In genomic region chr10:85953401-85953800, GRCm38 (mm10) we compare ENCODE assay signal across 16 mouse cellular contexts. TPM values are rescaled to one million over a fixed set of nuclear protein-coding genes. Genes with fewer than 3 reads are reported as not detected.
DNase-seq lines count a peak whose midpoint lies in the region; ATAC-seq and TF ChIP-seq lines count a peak whose summit lies in the region.
"Had no signal": no experiment of that assay in that cellular context is flagged by ENCODE, and none has a peak within 500 bp of the region (broad histone marks: within the 10 kb centered on the region; RNA-seq: fewer than 3 reads in every experiment).

No protein-coding gene starts in this region.

- H3K4me3 ChIP-seq in kidney, embryonic 15.5 days (replicated peaks) = no peak overlapping the region
- no peak overlapping the region for H3K4me3 ChIP-seq in CH12.LX (replicated peaks in 1 of 3; ENCODE audit: low read depth in 2 of 3, low read length in 2 of 3, poor library complexity in 1 of 3)
- H3K4me3 ChIP-seq: layer of hippocampus, adult 2 months; neural tube, embryonic 15.5 days had no signal

- TF ChIP-seq RAD21 in CH12.LX (IDR thresholded peaks at IDR 0.05; ENCODE audit: low read depth, low read length) = no peak

- peaks cover 7% of the 10 kb centered on the region for H3K4me1 ChIP-seq in kidney, embryonic 15.5 days
- peaks cover 13 to 60% of the 10 kb centered on the region in 2 experiments for H3K4me1 ChIP-seq in CH12.LX (ENCODE audit: control insufficient read depth in 1 of 2, insufficient read depth in 2 of 2)

- no peak overlapping the region for H3K9ac ChIP-seq in kidney, embryonic 15.5 days
- no peak overlapping the region for H3K9ac ChIP-seq in CH12.LX (ENCODE audit: insufficient read depth, low read depth)
- H3K9ac ChIP-seq: hindbrain, embryonic 14.5 days; neural tube, embryonic 15.5 days had no signal

- in situ Hi-C loops in CH12.LX (cut with MboI; ENCODE audit: low pct_ligation_motif_present, low pct_unique_long_range_greater_than_20kb, low sequenced_read_pairs) = loop anchor here (25.0 kb wide), 1 partner anchor 509 kb away; no protein-coding TSS in a partner anchor

- no peak for TF ChIP-seq EP300 in CH12.LX (IDR thresholded peaks at IDR 0.05; ENCODE audit: low read length)

- no peak for ATAC-seq in kidney, embryonic 15.5 days (replicated peaks; ENCODE audit: low FRiP score)
- ATAC-seq: forebrain, embryonic 14.5 days had no signal

- no peak overlapping the region for H3K27ac ChIP-seq in kidney, embryonic 15.5 days
- H3K27ac ChIP-seq in CH12.LX (ENCODE audit: insufficient read depth, low read depth) = no peak overlapping the region
- H3K27ac ChIP-seq: hindbrain, embryonic 14.5 days; layer of hippocampus, adult 2 months; neural tube, embryonic 15.5 days had no signal

- TF ChIP-seq POLR2A in CH12.LX (IDR thresholded peaks at IDR 0.05; ENCODE audit: low read depth, low read length) = no peak

- no peaks in the 10 kb centered on the region for H3K9me3 ChIP-seq in kidney, embryonic 15.5 days (replicated peaks)
- H3K9me3 ChIP-seq in CH12.LX (replicated peaks; ENCODE audit: low read length) = no peaks in the 10 kb centered on the region
- H3K9me3 ChIP-seq: neural tube, embryonic 15.5 days had no signal

- 64% methylated on average over 3 of the region's 3 CpGs for WGBS in kidney, embryonic 15.5 days

- DNase-seq in kidney, adult 18-20 months = peak; percentile 29
- DNase-seq in CH12.LX (ENCODE audit: extremely low read depth) = peak; percentile 46
- DNase-seq in adrenal gland, postnatal 36 days = peak; percentile 30 to 41
- peak; percentile 7 for DNase-seq in lung, postnatal 14 days
- DNase-seq in left cerebral cortex, adult 11 months (ENCODE audit: low spot score) = no peak
- no peak for DNase-seq in c-Kit-positive CD71-positive TER-119-positive erythroid progenitor cells, embryonic 14.5 days (ENCODE audit: low spot score)
- DNase-seq in thymus, postnatal 25 days = no peak
- DNase-seq: gastrocnemius, postnatal 10 days had no signal

- dilution Hi-C loops in CH12.LX (cut with MboI; ENCODE audit: extremely low pct_ligation_motif_present, extremely low pct_unique_long_range_greater_than_20kb, low sequenced_read_pairs) = no loop called here

- TF ChIP-seq CTCF in CH12.LX (conservative IDR thresholded peaks at IDR 0.05 in 1 of 2, IDR thresholded peaks at IDR 0.05 in 1 of 2; ENCODE audit: low read depth in 2 of 2, low read length in 2 of 2) = no peak

- H3K36me3 ChIP-seq in kidney, embryonic 15.5 days = peaks cover 68% of the 10 kb centered on the region
- H3K36me3 ChIP-seq in CH12.LX (replicated peaks in 1 of 2; ENCODE audit: control insufficient read depth in 1 of 2, insufficient read depth in 1 of 2, low read length in 1 of 2) = peaks cover 51 to 68% of the 10 kb centered on the region in 2 experiments

- H3K27me3 ChIP-seq in kidney, embryonic 15.5 days = no peaks in the 10 kb centered on the region
- H3K27me3 ChIP-seq in CH12.LX (replicated peaks) = no peaks in the 10 kb centered on the region
- H3K27me3 ChIP-seq: neural tube, embryonic 15.5 days had no signal

- H3K4me2 ChIP-seq in kidney, embryonic 15.5 days = no peak overlapping the region
- H3K4me2 ChIP-seq in CH12.LX (ENCODE audit: insufficient read depth, low read depth, poor library complexity, severe bottlenecking) = no peak overlapping the region
- H3K4me2 ChIP-seq: hindbrain, embryonic 14.5 days; liver, embryonic 11.5 days; neural tube, embryonic 15.5 days had no signal

- H3K79me2 ChIP-seq in CH12.LX (replicated peaks; ENCODE audit: control insufficient read depth, extremely low read depth, insufficient read depth, poor library complexity, severe bottlenecking) = peaks cover 35% of the 10 kb centered on the region

TF ChIP-seq in CH12.LX, 34 proteins besides CTCF, POLR2A, EP300 and RAD21:
- no peak for TF ChIP-seq RCOR1 (conservative IDR thresholded peaks at IDR 0.05; ENCODE audit: low read depth, low read length)

RNA-seq across cellular contexts. Expression of gene Rtcb, which starts 4.2 kb away (rescaled TPM):
- 183 and 194 TPM in 2 replicates for polyA plus RNA-seq in kidney, embryonic 15.5 days (2015; fragmentation: Nextera tagmentation; extraction: Ambion mirVana)
- total RNA-seq in CH12.LX (2012; rRNA removed) = 192 and 217 TPM in 2 replicates
- total RNA-seq in CH12.LX (2014; rRNA removed) = 225 and 249 TPM in 2 replicates
- polyA plus RNA-seq in CH12.LX (2012; ENCODE audit: insufficient read length, low read depth) = 239 and 253 TPM in 2 replicates
- 100 to 1,000 TPM; 122 to 125 TPM for total RNA-seq in adrenal gland, postnatal 36 days (2021)

RNA-seq across cellular contexts. Expression of gene Ascl4, which starts 25.9 kb away (rescaled TPM):
- polyA plus RNA-seq in kidney, embryonic 15.5 days (2015; fragmentation: Nextera tagmentation; extraction: Ambion mirVana) = 0.68 and 1.6 TPM in 2 replicates
- 0.13 TPM in 1 of 2 replicates, not detected in the other for total RNA-seq in CH12.LX (2012; rRNA removed)
- total RNA-seq in CH12.LX (2014; rRNA removed) = not detected in 2 replicates
- 0.11 TPM in 1 of 2 replicates, not detected in the other for polyA plus RNA-seq in CH12.LX (2012; ENCODE audit: insufficient read length, low read depth)
- not detected for total RNA-seq in adrenal gland, postnatal 36 days (2021)
- total RNA-seq: gastrocnemius, postnatal 10 days had no signal
- polyA plus RNA-seq: heart, embryonic 14.5 days; liver, embryonic 11.5 days had no signal

RNA-seq across cellular contexts. Expression of gene Prdm4, which starts 36.5 kb away (rescaled TPM):
- 15.7 and 18.3 TPM in 2 replicates for polyA plus RNA-seq in kidney, embryonic 15.5 days (2015; fragmentation: Nextera tagmentation; extraction: Ambion mirVana)
- total RNA-seq in CH12.LX (2012; rRNA removed) (19.0 and 21.1 TPM in 2 replicates), CH12.LX (2014; rRNA removed) (23.0 and 23.2 TPM in 2 replicates)
- 26.5 and 27.9 TPM in 2 replicates for polyA plus RNA-seq in CH12.LX (2012; ENCODE audit: insufficient read length, low read depth)
- 10 to 100 TPM; 14.6 to 16.2 TPM for total RNA-seq in adrenal gland, postnatal 36 days (2021)

RNA-seq across cellular contexts. Expression of gene Bpifc, which starts 58.3 kb away (rescaled TPM):
- polyA plus RNA-seq in kidney, embryonic 15.5 days (2015; fragmentation: Nextera tagmentation; extraction: Ambion mirVana) = 0.35 and 0.38 TPM in 2 replicates
- total RNA-seq in CH12.LX (2012; rRNA removed) (not detected in 2 replicates), CH12.LX (2014; rRNA removed) (not detected in 2 replicates)
- polyA plus RNA-seq in CH12.LX (2012; ENCODE audit: insufficient read length, low read depth) = 0.15 TPM in 1 of 2 replicates, not detected in the other
- total RNA-seq in adrenal gland, postnatal 36 days (2021) = 1 to 10 TPM in 1 of 2 experiments, under 1 TPM in 1; 0.13 to 1.2 TPM
- total RNA-seq: gastrocnemius, postnatal 10 days; layer of hippocampus, adult 2 months; left cerebral cortex, postnatal 14 days had no signal
- polyA plus RNA-seq: forebrain, embryonic 14.5 days; heart, embryonic 14.5 days; hindbrain, embryonic 14.5 days; liver, embryonic 11.5 days had no signal

Comparison
In these comparisons a context has a peak if more than half of its experiments do, and no peak if none do; other contexts are left out.
1. DNase-seq: peak in kidney, adult 18-20 months (single experiment), CH12.LX (single experiment), adrenal gland, postnatal 36 days (2 of 2) and lung, postnatal 14 days (single experiment); none in left cerebral cortex, adult 11 months (single experiment), c-Kit-positive CD71-positive TER-119-positive erythroid progenitor cells, embryonic 14.5 days (single experiment) and thymus, postnatal 25 days (single experiment).